Mouse (Mus musculus) lung, adult 2 months (tissue): ENCODE data around the gene Pnpla2.

Experiments used
- CTCF ChIP-seq: fragments of 200-500 bp; IDR thresholded peaks from 2 replicates; pipeline ENCODE4 v1.5.1; 2011; ENCODE audit warnings: mild to moderate bottlenecking, low read length, control low read depth; ENCODE audit not compliant: insufficient read depth
- POLR2A ChIP-seq: fragments of 200-500 bp; IDR thresholded peaks from 2 replicates; pipeline ENCODE4 v1.6.1; 2011; ENCODE audit warnings: low read depth, mild to moderate bottlenecking, control low read depth, low read length, borderline replicate concordance; ENCODE audit errors: extremely low read depth

GRCm38 (mm10) chr7:141408833-141409232, 46.2 kb upstream of the Pnpla2 start:
- TF ChIP-seq CTCF (peak; percentile 89), POLR2A (no peak)
